Mouse (Mus musculus): ENCODE measurements around the gene Pitpnm2.

Gene Pitpnm2

DNA sequence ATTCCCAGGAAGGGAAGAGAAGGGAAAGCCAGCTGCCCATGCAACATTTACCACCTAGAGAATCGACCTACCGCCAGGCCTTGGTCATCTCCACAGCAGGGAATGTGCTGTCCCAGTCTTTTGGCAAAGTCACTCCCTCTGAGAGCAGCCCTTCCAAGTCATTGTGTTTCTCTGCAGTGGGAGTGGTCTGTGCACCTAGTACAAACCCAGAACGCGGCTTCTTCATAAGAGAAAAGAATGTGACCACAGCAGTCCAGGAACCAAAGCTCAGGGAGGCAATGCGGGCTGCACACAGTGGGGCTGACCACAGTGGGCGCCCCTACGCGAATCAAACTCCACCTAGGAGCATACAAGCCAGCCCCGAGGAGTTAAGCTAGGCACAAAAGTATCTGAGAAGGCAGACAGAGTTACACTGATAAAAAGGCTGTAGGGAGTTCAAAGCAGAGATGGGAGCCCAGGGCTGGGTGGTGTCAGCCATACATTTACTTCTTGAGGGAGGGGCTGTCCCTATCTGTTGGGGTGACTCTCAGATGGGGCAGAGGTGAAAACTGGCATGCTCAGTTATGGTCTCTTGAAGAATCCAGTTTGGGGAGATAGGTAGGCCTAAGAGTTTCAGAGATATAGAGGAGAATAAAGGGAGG lies 1.5 kb downstream of the Pitpnm2 start:
- no peak for DNase-seq (ENCODE audit: extremely low read depth, insufficient read length, low spot score)

DNA sequence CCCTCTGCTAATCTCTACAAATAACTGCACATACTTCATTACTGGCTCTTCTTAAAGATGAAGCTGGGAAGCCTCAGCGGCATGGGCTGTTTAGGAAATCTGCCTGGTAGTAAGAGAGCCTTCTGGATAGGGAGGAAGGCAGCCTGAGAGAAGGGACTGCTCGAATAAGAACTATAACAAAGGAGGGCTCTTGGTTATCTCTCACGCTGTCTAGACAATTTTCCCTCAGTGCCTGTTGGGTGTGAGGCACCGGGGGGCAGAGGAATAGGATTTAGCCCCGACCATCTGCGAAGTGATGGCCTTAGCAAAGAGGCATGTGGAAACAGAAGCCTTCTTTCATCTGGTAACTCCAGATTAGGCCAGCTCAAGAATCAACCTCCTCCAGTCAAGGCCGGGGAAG lies 2.3 kb downstream of the Pitpnm2 start:
- no peak for DNase-seq (ENCODE audit: extremely low read depth, insufficient read length, low spot score)

DNA sequence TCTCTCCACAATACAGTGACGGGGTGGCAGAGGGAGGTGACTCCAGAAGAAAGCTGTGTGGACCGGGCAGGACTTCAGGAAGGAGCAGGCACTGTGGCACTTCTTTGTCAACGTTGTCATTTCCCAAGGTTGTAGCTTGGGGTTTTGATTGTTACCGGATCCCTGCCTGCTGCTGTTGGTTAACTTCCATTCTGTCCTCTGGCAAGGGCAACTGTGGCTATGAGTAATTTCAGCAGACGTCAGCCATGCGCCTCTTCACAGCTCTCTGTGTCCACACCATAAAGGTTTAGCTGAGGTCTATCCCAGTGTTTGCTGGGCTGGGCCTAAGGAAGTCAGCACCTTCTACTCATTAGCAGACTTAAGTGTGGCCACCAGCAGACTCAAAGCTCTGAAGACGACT lies 4.7 kb downstream of the Pitpnm2 start:
- DNase-seq (ENCODE audit: extremely low read depth, insufficient read length, low spot score): no peak

DNA sequence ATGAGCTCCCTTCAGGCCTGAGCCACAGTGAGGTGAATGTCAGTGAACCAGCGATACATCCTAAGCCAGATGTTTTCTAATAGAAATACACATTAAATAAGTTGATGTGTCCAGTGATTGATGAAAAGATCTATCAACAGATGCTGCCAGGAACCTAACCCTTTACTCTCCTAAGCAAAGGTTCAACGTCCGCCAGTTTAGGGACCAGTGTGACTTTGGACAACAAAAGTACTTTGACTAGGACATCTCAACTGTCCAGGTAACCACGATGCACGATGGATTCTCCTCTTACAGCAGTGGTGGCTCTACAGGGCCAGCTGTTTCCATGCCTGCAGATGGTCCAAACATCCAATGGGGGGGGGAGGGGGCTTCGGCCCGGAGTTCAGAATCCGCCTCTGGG lies 5.1 kb downstream of the Pitpnm2 start:
- DNase-seq (ENCODE audit: extremely low read depth, insufficient read length, low spot score): no peak

DNA sequence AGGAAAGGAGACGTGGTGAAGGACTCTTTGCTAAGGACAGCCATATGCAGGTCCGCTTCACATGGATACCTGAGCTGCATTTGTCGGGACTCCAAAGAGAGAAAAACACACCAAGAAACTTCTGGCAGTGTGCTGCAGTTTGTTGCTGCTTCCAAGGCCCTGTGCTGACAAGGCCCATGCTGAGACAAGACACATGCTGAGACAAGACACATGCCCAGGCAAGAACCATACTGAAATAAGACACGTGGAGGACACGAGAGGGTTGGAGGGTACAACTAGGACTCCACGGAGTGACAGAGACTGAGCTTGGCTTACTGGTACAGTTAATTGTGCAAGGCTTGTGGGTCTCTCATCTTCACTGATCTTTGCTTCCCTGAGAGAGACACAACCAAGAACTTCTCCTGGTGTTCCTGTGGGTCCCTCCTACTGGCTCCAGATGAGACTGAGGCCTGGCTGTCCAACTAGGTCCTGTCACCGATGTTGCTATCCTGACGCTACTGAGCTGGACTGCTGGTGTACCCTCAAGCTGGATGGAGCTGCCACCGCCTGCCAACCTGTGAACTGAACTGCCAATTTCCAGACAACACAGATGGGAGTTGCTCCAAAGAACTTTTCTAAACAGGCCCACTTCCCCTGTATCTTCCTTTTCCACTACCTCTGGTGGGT lies 6.2 kb downstream of the Pitpnm2 start:
- DNase-seq (ENCODE audit: extremely low read depth, insufficient read length, low spot score): no peak

GRCm38 (mm10) chr5:124241686-124242444 lies 7.7 kb downstream of the Pitpnm2 start:
- DNase-seq (ENCODE audit: extremely low read depth, insufficient read length, low spot score): no peak

DNA sequence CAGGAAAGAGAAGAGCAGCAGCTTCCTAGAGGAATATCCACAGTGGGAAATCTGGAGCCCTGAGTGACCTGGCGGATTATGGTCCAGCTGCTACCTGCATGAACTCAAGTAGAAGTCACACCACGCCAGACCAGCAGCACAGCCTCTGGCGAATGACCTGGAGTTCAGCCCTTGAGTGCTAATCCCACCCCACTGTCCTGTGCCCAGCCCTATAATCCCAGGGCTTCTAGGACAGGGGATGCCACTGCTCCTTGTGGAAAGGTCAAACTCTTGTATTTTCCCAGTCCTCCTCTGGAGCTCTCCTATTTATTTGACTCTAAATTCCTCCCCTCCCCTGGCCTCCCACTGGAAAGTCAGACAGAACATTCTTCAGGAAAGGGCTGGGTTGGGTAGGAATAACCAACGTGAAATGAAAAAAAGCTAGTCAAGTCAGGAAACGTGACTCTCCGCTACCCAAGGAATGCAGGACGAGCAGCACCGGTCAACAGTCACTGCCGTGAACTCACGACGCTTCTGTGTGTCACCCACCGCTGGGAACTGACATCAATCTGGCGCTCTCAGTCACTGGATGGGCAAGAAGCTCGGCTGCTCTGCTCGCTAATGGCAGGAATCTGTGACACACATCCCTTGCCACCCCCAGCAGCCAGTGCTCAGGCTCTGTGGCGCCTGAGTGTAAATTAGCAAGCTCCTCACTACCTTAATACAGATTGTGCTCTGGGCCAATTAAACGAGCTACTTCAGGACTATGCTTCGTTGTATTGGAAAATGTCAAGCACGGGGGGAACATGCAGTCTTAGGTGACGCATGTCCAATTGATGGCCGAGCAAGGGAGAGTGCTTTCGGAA lies 8.5 kb downstream of the Pitpnm2 start:
- DNase-seq (ENCODE audit: extremely low read depth, insufficient read length, low spot score): no peak

GRCm38 (mm10) chr5:124236180-124236579 lies 13.4 kb downstream of the Pitpnm2 start:
- DNase-seq (ENCODE audit: extremely low read depth, insufficient read length, low spot score): no peak

DNA sequence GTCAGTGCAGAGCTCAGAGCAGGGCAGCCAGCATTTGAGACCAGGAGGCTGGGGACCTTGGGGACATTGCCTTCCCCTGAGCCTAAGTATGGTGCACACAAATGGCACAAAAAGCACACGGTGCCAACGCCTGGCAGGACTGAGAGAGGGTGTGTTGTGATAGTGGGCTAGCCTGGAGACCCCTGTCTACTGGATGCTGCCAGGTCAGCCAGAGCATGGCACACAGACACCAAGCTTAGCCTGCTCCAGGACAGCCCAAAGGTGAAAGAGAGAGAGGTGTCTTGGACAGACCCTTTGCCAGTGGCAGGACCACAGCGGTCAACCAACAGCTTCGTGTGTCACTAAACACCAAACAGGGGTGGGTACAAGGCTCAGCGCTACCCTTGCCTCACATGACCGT lies 14.8 kb downstream of the Pitpnm2 start:
- no peak for DNase-seq (ENCODE audit: extremely low read depth, insufficient read length, low spot score)

DNA sequence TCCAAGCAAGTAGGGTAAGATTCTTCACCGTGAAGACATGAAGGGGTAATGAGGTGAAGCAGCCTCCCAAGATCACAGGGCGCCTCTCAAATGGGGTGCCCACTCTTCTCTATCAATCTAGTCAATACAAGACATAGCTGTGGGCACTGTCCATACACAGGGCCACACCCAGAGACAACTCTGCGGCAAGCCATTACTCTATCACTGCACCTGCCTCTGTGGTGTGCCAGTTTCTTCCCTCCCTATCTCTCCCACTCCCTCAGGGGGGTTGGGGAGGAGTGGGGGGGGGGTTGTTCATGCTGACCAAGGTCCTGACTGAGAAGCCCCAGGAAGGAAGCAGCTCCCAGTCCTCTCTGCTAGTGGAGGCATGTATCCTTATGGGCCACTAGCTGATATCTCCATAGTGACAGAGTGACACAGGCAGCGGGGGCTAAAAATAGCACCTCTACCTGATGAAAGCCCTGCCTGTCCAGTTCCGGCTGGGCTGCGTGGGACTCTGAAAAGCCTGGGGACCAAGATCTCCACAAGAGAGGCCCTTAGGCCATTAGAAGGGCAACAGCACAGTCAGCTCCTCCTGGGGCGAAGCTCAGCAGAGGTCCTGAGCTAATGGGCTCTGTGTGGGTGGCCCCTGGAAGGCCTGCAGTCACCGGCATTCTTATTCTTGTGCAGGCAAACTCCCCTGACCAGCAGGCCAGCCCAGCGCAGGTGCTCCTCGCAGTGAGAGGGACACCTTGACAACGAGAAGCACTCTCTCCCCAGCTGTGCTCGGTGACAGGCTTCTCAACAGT lies 15.5 kb downstream of the Pitpnm2 start:
- DNase-seq (ENCODE audit: extremely low read depth, insufficient read length, low spot score): no peak

DNA sequence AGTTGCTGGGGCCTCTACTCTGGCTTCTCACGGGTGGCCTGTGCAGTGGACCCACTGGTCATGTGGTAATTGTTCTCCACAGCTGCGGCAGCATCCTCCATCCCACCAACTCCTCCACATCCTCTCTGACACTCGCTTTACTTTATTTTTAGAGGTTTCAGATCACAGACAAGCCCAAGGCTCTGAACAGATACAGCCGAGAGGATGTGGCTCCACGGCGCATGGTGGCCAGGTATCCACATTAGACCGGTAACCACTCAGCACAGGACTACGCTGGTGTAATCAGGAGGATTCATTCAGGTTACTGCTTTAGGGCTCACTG lies 16.5 kb downstream of the Pitpnm2 start:
- no peak for DNase-seq (ENCODE audit: extremely low read depth, insufficient read length, low spot score)

DNA sequence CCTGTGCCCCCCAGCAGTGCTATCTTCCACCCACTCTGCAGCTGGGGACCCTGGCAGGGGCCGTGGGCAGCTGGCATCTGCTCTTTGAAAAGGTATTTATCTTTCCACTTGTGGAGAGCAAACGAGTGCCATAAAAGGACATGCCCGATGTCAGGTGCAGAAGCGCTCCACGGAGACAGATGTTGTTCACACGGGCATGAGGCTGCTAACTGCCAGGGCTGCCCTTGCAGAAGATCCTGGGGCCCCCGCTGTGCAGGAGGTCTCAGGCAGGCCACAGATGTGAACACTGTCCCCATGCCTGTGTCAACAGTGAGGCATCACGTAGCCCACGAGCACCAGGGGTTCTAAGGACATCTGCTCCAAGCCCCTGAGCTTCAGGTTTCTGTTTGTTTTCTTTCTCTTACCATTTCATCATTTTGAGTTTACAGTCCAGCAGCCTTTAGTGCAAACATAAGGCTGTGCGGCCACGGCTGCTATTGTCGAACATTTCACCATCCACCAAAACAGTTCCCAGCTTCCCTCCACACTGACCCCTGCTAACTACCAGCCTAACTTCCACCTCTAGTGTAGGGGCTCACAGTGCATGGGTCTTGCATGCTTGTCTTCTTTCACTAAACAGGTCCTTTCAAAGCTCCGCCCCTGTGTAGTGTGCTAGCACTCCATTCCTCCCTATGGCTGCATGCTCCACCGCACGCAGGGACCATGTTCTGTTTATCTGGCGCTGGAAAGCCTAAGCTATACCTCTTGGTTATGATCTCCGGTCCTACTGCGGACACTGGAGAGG lies 17.0 kb downstream of the Pitpnm2 start:
- DNase-seq (ENCODE audit: extremely low read depth, insufficient read length, low spot score): no peak

DNA sequence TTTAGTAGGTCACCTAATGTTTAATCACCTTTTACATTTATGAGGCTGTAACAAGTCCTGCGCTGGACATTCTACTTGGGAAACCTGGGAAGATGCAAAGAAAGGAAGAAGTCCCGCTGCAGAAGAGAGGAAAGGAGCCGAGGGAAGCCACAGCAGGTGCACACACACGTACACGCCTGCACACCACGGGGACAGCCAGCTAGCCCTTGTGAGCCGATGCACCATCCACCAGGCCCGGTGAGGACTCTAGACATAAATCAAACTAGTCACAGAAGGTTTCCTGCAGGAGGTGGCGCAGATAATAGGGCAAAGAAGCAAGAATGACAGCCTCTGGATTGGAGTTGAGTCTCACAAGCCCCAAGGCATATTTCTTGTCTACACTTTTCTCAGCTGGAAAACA lies 19.1 kb downstream of the Pitpnm2 start:
- DNase-seq (ENCODE audit: extremely low read depth, insufficient read length, low spot score): no peak

- no peak for DNase-seq (ENCODE audit: extremely low read depth, insufficient read length, low spot score)
Measured at GRCm38 (mm10) chr5:124227193-124227592, 22.4 kb downstream of the Pitpnm2 start.

GRCm38 (mm10) chr5:124226494-124226893 lies 23.1 kb downstream of the Pitpnm2 start:
- no peak for DNase-seq (ENCODE audit: extremely low read depth, insufficient read length, low spot score)

GRCm38 (mm10) chr5:124225891-124226290 lies 23.7 kb downstream of the Pitpnm2 start:
- no peak for DNase-seq (ENCODE audit: extremely low read depth, insufficient read length, low spot score)

GRCm38 (mm10) chr5:124224321-124225092 lies 25.1 kb downstream of the Pitpnm2 start:
- DNase-seq (ENCODE audit: extremely low read depth, insufficient read length, low spot score): no peak

- DNase-seq (ENCODE audit: extremely low read depth, insufficient read length, low spot score): no peak
Measured at GRCm38 (mm10) chr5:124223574-124223973, 26.0 kb downstream of the Pitpnm2 start.

GRCm38 (mm10) chr5:124222696-124223095 lies 26.9 kb downstream of the Pitpnm2 start:
- DNase-seq (ENCODE audit: extremely low read depth, insufficient read length, low spot score): no peak
